Comparison of ENCODE assay signal across 11 mouse cellular contexts in the genomic region with DNA sequence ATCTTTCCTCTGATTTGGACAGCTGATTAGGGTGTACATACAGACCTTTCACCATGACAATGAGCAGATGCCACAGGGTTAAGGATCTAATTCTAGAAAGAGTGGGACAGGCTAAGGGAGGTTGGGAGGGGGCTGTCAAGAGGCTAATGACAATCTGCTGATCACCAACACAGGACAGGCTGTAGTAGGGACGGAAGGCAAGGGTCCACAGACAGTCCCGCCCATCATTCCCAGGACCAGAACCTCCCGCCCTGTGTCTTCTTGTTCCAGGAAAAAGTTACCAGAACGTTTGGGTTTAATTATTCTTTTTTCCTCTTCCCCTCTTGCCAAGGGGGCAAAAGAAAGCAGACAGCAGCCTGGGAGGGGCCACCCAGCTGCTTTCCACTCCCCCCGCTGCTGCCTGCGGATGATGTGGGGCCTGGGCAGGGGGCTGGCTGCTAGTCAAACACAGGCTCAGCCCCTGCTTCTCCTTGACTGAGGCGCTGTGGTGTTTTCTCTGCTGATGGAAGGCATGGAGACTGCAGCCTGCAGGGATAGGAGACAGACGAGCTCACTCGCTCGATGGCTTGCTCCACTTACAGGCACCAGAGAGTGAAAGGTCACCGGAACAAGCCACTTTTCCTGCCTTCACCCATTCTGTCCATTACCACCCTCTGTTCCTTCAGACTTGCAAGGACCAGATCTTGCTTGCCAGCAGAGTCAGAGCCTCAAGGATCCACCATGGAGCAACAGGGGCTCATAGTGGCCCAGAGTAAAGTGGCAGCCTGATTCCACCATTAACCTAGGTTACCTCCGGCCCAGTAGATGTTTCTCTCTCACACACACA. TPM values are rescaled to one million over a fixed set of nuclear protein-coding genes. Genes with fewer than 3 reads are reported as not detected.
DNase-seq lines count a peak whose midpoint lies in the region; ATAC-seq and TF ChIP-seq lines count a peak whose summit lies in the region.
"Had no signal": no experiment of that assay in that cellular context is flagged by ENCODE, and none has a peak within 500 bp of the region (broad histone marks: within the 10 kb centered on the region; RNA-seq: fewer than 3 reads in every experiment).

No protein-coding gene starts in this region.

- H3K9me3 ChIP-seq in liver, postnatal 0 days (ENCODE audit: low read length): no peaks in the 10 kb centered on the region
- no peaks in the 10 kb centered on the region for H3K9me3 ChIP-seq in intestine, embryonic 16.5 days (ENCODE audit: control insufficient read depth, low read length)
- no peaks in the 10 kb centered on the region for H3K9me3 ChIP-seq in stomach, embryonic 15.5 days

- peak; percentile 15 for DNase-seq in gastrocnemius, postnatal 10 days
- no peak for DNase-seq in gastrocnemius, adult 18-20 months (ENCODE audit: low spot score)
- DNase-seq in liver: peak; percentile 18
- no peak for DNase-seq in liver, postnatal 0 days
- DNase-seq in cerebellum, adult 8-10 months: no peak
- DNase-seq in adrenal gland, postnatal 10 days: no peak
- DNase-seq: spleen, adult 18-20 months had no signal

- no peak overlapping the region for H3K4me3 ChIP-seq in liver, postnatal 0 days (ENCODE audit: low read depth, low read length)
- no peak overlapping the region for H3K4me3 ChIP-seq in intestine, embryonic 16.5 days (ENCODE audit: low read length)
- no peak overlapping the region for H3K4me3 ChIP-seq in stomach, embryonic 15.5 days (replicated peaks)

- ATAC-seq in liver, postnatal 0 days: no peak
- ATAC-seq in intestine, embryonic 16.5 days: peak; percentile 62
- ATAC-seq in stomach, embryonic 15.5 days (ENCODE audit: insufficient read depth, low FRiP score, low read depth): peak; percentile 43; the same call in 1 of the 2 replicates

- no peak overlapping the region for H3K27ac ChIP-seq in liver, postnatal 0 days (ENCODE audit: low read depth)
- peak overlapping the region; percentile 54 for H3K27ac ChIP-seq in intestine, embryonic 16.5 days (ENCODE audit: low read length)
- peak overlapping the region; percentile 63 for H3K27ac ChIP-seq in stomach, embryonic 15.5 days
- H3K27ac ChIP-seq: macrophage had no signal

- no peak overlapping the region for H3K9ac ChIP-seq in liver, postnatal 0 days (replicated peaks)
- no peak overlapping the region for H3K9ac ChIP-seq in intestine, embryonic 16.5 days (ENCODE audit: low read depth, low read length)
- no peak overlapping the region for H3K9ac ChIP-seq in stomach, embryonic 15.5 days

- 69% methylated on average over 12 of the region's 12 CpGs for WGBS in liver, postnatal 0 days (ENCODE audit: insufficient replicate concordance)
- WGBS in intestine, embryonic 16.5 days: 47% methylated on average over 12 of the region's 12 CpGs
- 38% methylated on average over 12 of the region's 12 CpGs for WGBS in stomach, embryonic 15.5 days

- H3K27me3 ChIP-seq in liver, postnatal 0 days (ENCODE audit: insufficient read depth, low read length): no peaks in the 10 kb centered on the region
- peaks cover 2% of the 10 kb centered on the region; the same call in 1 of the 2 replicates for H3K27me3 ChIP-seq in intestine, embryonic 16.5 days (replicated peaks; ENCODE audit: control insufficient read depth, insufficient read depth, low read length)
- H3K27me3 ChIP-seq in stomach, embryonic 15.5 days (replicated peaks): no peaks in the 10 kb centered on the region

- H3K4me2 ChIP-seq in liver, postnatal 0 days (ENCODE audit: low read depth, low read length): no peak overlapping the region
- no peak overlapping the region for H3K4me2 ChIP-seq in intestine, embryonic 16.5 days (ENCODE audit: low read depth, low read length)
- no peak overlapping the region for H3K4me2 ChIP-seq in stomach, embryonic 15.5 days

- H3K4me1 ChIP-seq in liver, postnatal 0 days (ENCODE audit: insufficient read depth): peaks cover 5% of the 10 kb centered on the region
- peaks cover 3% of the 10 kb centered on the region; the same call in 1 of the 2 replicates for H3K4me1 ChIP-seq in intestine, embryonic 16.5 days (ENCODE audit: control insufficient read depth, insufficient read depth, low read length)
- no peaks in the 10 kb centered on the region for H3K4me1 ChIP-seq in stomach, embryonic 15.5 days

- no peak for TF ChIP-seq EP300 in liver, postnatal 0 days (IDR thresholded peaks at IDR 0.05; ENCODE audit: low read depth)

- no peak for TF ChIP-seq CTCF in liver, postnatal 0 days (IDR thresholded peaks at IDR 0.05; ENCODE audit: low read depth)

- H3K36me3 ChIP-seq in liver, postnatal 0 days (replicated peaks; ENCODE audit: insufficient read depth, low read length): no peaks in the 10 kb centered on the region
- no peaks in the 10 kb centered on the region for H3K36me3 ChIP-seq in intestine, embryonic 16.5 days (ENCODE audit: control insufficient read depth, insufficient read depth, low read length)
- no peaks in the 10 kb centered on the region for H3K36me3 ChIP-seq in stomach, embryonic 15.5 days

RNA-seq across cellular contexts. Expression of a gene that starts 8.8 kb away (rescaled TPM):
- 100 to 1,000 TPM; 303 to 408 TPM for total RNA-seq in gastrocnemius, postnatal 10 days (2021)
- 10 to 100 TPM; 43.9 to 70.1 TPM for total RNA-seq in gastrocnemius, adult 18-20 months (2021)
- 17.4 and 18.3 TPM in 2 replicates for polyA plus RNA-seq in liver, postnatal 0 days (2015; fragmentation: Nextera tagmentation; extraction: Ambion mirVana)
- polyA plus RNA-seq in intestine, embryonic 16.5 days (2015; fragmentation: Nextera tagmentation; extraction: Ambion mirVana): 48.1 and 54.3 TPM in 2 replicates
- 64.8 and 75.2 TPM in 2 replicates for polyA plus RNA-seq in stomach, embryonic 15.5 days (2015; fragmentation: Nextera tagmentation; extraction: Ambion mirVana)
- 100 to 1,000 TPM; 207 to 268 TPM for total RNA-seq in adrenal gland, postnatal 10 days (2021)

RNA-seq across cellular contexts. Expression of a gene that starts 15.7 kb away (rescaled TPM):
- total RNA-seq in gastrocnemius, postnatal 10 days (2021): 10 to 100 TPM; 21.2 to 25.1 TPM
- 10 to 100 TPM in 1 of 2 experiments, 1 to 10 TPM in 1; 9.7 to 12.3 TPM for total RNA-seq in gastrocnemius, adult 18-20 months (2021)
- polyA plus RNA-seq in liver, postnatal 0 days (2015; fragmentation: Nextera tagmentation; extraction: Ambion mirVana): 22.1 and 25.3 TPM in 2 replicates
- 47.5 and 60.3 TPM in 2 replicates for polyA plus RNA-seq in intestine, embryonic 16.5 days (2015; fragmentation: Nextera tagmentation; extraction: Ambion mirVana)
- 54.1 and 58.7 TPM in 2 replicates for polyA plus RNA-seq in stomach, embryonic 15.5 days (2015; fragmentation: Nextera tagmentation; extraction: Ambion mirVana)
- total RNA-seq in adrenal gland, postnatal 10 days (2021): 10 to 100 TPM; 24.3 to 34.8 TPM

RNA-seq across cellular contexts. Expression of a gene that starts 28.3 kb away (rescaled TPM):
- 1 to 10 TPM; 7.8 to 8.4 TPM for total RNA-seq in gastrocnemius, postnatal 10 days (2021)
- total RNA-seq in gastrocnemius, adult 18-20 months (2021): 10 to 100 TPM; 10.6 to 10.7 TPM
- not detected in 2 replicates for polyA plus RNA-seq in liver, postnatal 0 days (2015; fragmentation: Nextera tagmentation; extraction: Ambion mirVana)
- polyA plus RNA-seq in intestine, embryonic 16.5 days (2015; fragmentation: Nextera tagmentation; extraction: Ambion mirVana): 0.18 and 0.32 TPM in 2 replicates
- polyA plus RNA-seq in stomach, embryonic 15.5 days (2015; fragmentation: Nextera tagmentation; extraction: Ambion mirVana): 0.19 and 0.31 TPM in 2 replicates
- 10 to 100 TPM; 11.7 to 17.0 TPM for total RNA-seq in adrenal gland, postnatal 10 days (2021)

RNA-seq across cellular contexts. Expression of a gene that starts 39.4 kb away (rescaled TPM):
- total RNA-seq in gastrocnemius, postnatal 10 days (2021): not detected
- total RNA-seq in gastrocnemius, adult 18-20 months (2021): not detected
- polyA plus RNA-seq in liver, postnatal 0 days (2015; fragmentation: Nextera tagmentation; extraction: Ambion mirVana): not detected in 2 replicates
- not detected in 2 replicates for polyA plus RNA-seq in intestine, embryonic 16.5 days (2015; fragmentation: Nextera tagmentation; extraction: Ambion mirVana)
- polyA plus RNA-seq in stomach, embryonic 15.5 days (2015; fragmentation: Nextera tagmentation; extraction: Ambion mirVana): 1.2 and 3.9 TPM in 2 replicates
- not detected for total RNA-seq in adrenal gland, postnatal 10 days (2021)
- polyA plus RNA-seq: macrophage; neural tube, embryonic 11.5 days had no signal

Comparison
In these comparisons a context has a peak if more than half of its experiments do, and no peak if none do; other contexts are left out.
1. DNase-seq: peak in gastrocnemius, postnatal 10 days (single experiment) and liver (single experiment); none in gastrocnemius, adult 18-20 months (single experiment), liver, postnatal 0 days (single experiment), cerebellum, adult 8-10 months (single experiment) and adrenal gland, postnatal 10 days (single experiment).